In genomic region chr1:45116409-45117144, GRCm38 (mm10) we compare ENCODE assay signal across 11 mouse cellular contexts.
DNase-seq lines count a peak whose midpoint lies in the region; ATAC-seq lines count a peak whose summit lies in the region.
"Had no signal": no experiment of that assay in that cellular context is flagged by ENCODE, and none has a peak within 500 bp of the region (broad histone marks: within the 10 kb centered on the region; RNA-seq: fewer than 3 reads in every experiment).

No protein-coding gene starts in this region.

- no peaks in the 10 kb centered on the region for H3K36me3 ChIP-seq in forebrain, embryonic 13.5 days (ENCODE audit: poor library complexity, severe bottlenecking)
- no peaks in the 10 kb centered on the region for H3K36me3 ChIP-seq in forebrain, embryonic 11.5 days (ENCODE audit: control insufficient read depth, insufficient read depth, low read length)
- no peaks in the 10 kb centered on the region for H3K36me3 ChIP-seq in limb, embryonic 13.5 days

- ATAC-seq in forebrain, embryonic 13.5 days: peak; percentile 62; the same call in 1 of the 2 replicates
- ATAC-seq in forebrain, embryonic 11.5 days (replicated peaks; ENCODE audit: low FRiP score): no peak
- peak; percentile 73; the same call in 1 of the 2 replicates for ATAC-seq in limb, embryonic 13.5 days (ENCODE audit: low FRiP score, low read depth)
- ATAC-seq: Patski had no signal

- WGBS in forebrain, embryonic 13.5 days: 88% methylated on average over 1 of the region's 1 CpGs
- 69% methylated on average over 1 of the region's 1 CpGs for WGBS in forebrain, embryonic 11.5 days
- 53% methylated on average over 1 of the region's 1 CpGs for whole genome bisulfite sequencing in limb, embryonic 13.5 days

- DNase-seq in forebrain, embryonic 11.5 days (ENCODE audit: low spot score): no peak
- DNase-seq in layer of hippocampus, adult 11-12 months (ENCODE audit: low spot score): peak; percentile 21
- no peak for DNase-seq in layer of hippocampus, postnatal 25 days (ENCODE audit: extremely low spot score in 1 of 2, low spot score in 1 of 2)
- DNase-seq in brain, embryonic 18.5 days (ENCODE audit: low read depth, low spot score): peak; percentile 12
- no peak for DNase-seq in testis, postnatal 10 days (ENCODE audit: low spot score)
- no peak for DNase-seq in spleen, postnatal 36 days (ENCODE audit: low spot score in 2 of 2)
- DNase-seq: adrenal gland, postnatal 36 days; cerebellum, postnatal 14 days had no signal

- no peak overlapping the region for H3K27ac ChIP-seq in forebrain, embryonic 13.5 days
- H3K27ac ChIP-seq in forebrain, embryonic 11.5 days (ENCODE audit: low read depth, low read length): no peak overlapping the region
- no peak overlapping the region for H3K27ac ChIP-seq in limb, embryonic 13.5 days

- H3K4me3 ChIP-seq in forebrain, embryonic 13.5 days: no peak overlapping the region
- H3K4me3 ChIP-seq in forebrain, embryonic 11.5 days (ENCODE audit: low read depth, low read length): no peak overlapping the region
- H3K4me3 ChIP-seq in limb, embryonic 13.5 days: no peak overlapping the region

- H3K4me2 ChIP-seq in forebrain, embryonic 13.5 days: no peak overlapping the region
- no peak overlapping the region for H3K4me2 ChIP-seq in forebrain, embryonic 11.5 days (ENCODE audit: low read depth, low read length, severe bottlenecking)
- H3K4me2 ChIP-seq in limb, embryonic 13.5 days (replicated peaks): no peak overlapping the region

- H3K9me3 ChIP-seq in forebrain, embryonic 13.5 days (replicated peaks): no peaks in the 10 kb centered on the region
- H3K9me3 ChIP-seq in forebrain, embryonic 11.5 days (ENCODE audit: control insufficient read depth, low read length): no peaks in the 10 kb centered on the region
- H3K9me3 ChIP-seq in limb, embryonic 13.5 days: no peaks in the 10 kb centered on the region

- H3K9ac ChIP-seq in forebrain, embryonic 13.5 days: no peak overlapping the region
- no peak overlapping the region for H3K9ac ChIP-seq in forebrain, embryonic 11.5 days (ENCODE audit: low read length)
- no peak overlapping the region for H3K9ac ChIP-seq in limb, embryonic 13.5 days

- no peaks in the 10 kb centered on the region for H3K4me1 ChIP-seq in forebrain, embryonic 13.5 days
- no peaks in the 10 kb centered on the region for H3K4me1 ChIP-seq in forebrain, embryonic 11.5 days (replicated peaks; ENCODE audit: control insufficient read depth, insufficient read depth, low read length)
- H3K4me1 ChIP-seq in limb, embryonic 13.5 days: no peaks in the 10 kb centered on the region

- H3K27me3 ChIP-seq in forebrain, embryonic 13.5 days: no peaks in the 10 kb centered on the region
- no peaks in the 10 kb centered on the region for H3K27me3 ChIP-seq in forebrain, embryonic 11.5 days (ENCODE audit: control insufficient read depth, insufficient read depth, low read length)
- H3K27me3 ChIP-seq in limb, embryonic 13.5 days: no peaks in the 10 kb centered on the region

Comparison
In these comparisons a context has a peak if more than half of its experiments do, and no peak if none do; other contexts are left out.
1. DNase-seq: peak in layer of hippocampus, adult 11-12 months (single experiment) and brain, embryonic 18.5 days (single experiment); none in forebrain, embryonic 11.5 days (single experiment), layer of hippocampus, postnatal 25 days (0 of 2), testis, postnatal 10 days (single experiment) and spleen, postnatal 36 days (0 of 2).